Mouse (Mus musculus) heart, adult 8-10 months (tissue): Measurements from ENCODE around the gene Hdac5. TPM values are rescaled to one million over a fixed set of nuclear protein-coding genes. Genes with fewer than 3 reads are reported as not detected.

ENCODE experiments used
- DNase-seq: peaks from one replicate; pipeline ENCODE4 v3.0.0; 2022; ENCODE audit warnings: low spot score
- total RNA-seq, 4 experiments: library from RNA; stranded (reverse); gene quantifications; 2 replicates each; pipeline ENCODE4 v1.2.4; 2022

Gene Hdac5
- 100 to 1,000 TPM; 114 to 136 (median 121) TPM for total RNA-seq

GRCm38 (mm10) chr11:102230006-102230741, at the start of gene Hdac5:
TSS of gene Hdac5 (minus strand) at chr11:102230166.
- DNase-seq, result peak; percentile 99

DNA sequence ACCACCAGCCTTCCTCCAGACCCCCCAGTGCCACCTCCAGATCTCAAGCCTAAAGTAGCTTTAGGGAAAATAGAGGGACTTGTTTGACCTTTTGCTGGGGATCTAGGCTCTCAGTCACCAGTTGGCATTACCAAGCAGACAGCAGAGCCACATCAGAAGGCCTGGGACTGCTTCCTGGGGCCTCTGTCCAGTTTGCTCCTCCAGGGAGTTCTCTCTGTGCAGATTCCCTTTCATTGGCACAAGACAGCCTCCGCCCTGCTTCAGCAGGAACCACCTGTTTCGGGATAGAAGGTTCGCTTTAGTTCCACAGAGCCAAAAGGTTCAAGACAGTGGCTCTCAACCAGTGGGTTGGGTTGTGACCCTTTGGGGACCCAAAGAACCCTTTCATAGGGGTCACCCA, 49.6 kb upstream of the Hdac5 start:
- no peak for DNase-seq

- no peak for DNase-seq
Measured at GRCm38 (mm10) chr11:102277754-102278153, 47.8 kb upstream of the Hdac5 start.

- no peak for DNase-seq
Measured at GRCm38 (mm10) chr11:102276411-102276915, 46.5 kb upstream of the Hdac5 start.

- DNase-seq, result no peak
Measured at GRCm38 (mm10) chr11:102268520-102269244, 38.7 kb upstream of the Hdac5 start, which contains the start of gene Asb16. TSS of gene Asb16 (plus strand) at chr11:102268743.

- peak; percentile 78 for DNase-seq
Measured at GRCm38 (mm10) chr11:102267480-102267879, 37.5 kb upstream of the Hdac5 start.

GRCm38 (mm10) chr11:102266631-102267355, 36.8 kb upstream of the Hdac5 start:
- DNase-seq, result no peak

GRCm38 (mm10) chr11:102265816-102266215, 35.9 kb upstream of the Hdac5 start:
- DNase-seq, result no peak

GRCm38 (mm10) chr11:102263211-102263610, 33.2 kb upstream of the Hdac5 start:
- DNase-seq, result no peak

- DNase-seq, result no peak
Measured at GRCm38 (mm10) chr11:102258521-102258920, 28.6 kb upstream of the Hdac5 start.

DNA sequence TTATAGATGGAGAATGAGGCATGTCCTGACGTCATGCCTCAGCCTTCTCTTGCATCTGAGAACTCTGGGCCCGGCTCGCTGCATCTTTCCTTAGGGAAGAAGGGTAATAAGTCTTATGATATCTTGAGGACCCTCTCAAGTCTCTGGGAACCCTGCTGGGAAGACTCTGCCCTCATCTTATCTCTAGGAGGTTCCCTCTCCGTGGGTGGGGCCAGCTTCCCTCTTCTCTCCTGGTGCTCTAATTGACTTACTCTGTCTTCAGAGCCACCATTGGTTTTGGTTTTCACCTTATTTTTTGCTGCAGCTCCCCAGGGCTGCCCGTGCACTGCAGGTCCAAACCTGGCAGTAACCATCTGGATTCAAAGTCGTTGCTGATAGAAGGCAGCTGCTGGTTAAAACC, 28.1 kb upstream of the Hdac5 start:
- DNase-seq, result no peak

GRCm38 (mm10) chr11:102257514-102257913, 27.5 kb upstream of the Hdac5 start:
- no peak for DNase-seq

GRCm38 (mm10) chr11:102249351-102250090, 19.6 kb upstream of the Hdac5 start:
- DNase-seq, result no peak

DNA sequence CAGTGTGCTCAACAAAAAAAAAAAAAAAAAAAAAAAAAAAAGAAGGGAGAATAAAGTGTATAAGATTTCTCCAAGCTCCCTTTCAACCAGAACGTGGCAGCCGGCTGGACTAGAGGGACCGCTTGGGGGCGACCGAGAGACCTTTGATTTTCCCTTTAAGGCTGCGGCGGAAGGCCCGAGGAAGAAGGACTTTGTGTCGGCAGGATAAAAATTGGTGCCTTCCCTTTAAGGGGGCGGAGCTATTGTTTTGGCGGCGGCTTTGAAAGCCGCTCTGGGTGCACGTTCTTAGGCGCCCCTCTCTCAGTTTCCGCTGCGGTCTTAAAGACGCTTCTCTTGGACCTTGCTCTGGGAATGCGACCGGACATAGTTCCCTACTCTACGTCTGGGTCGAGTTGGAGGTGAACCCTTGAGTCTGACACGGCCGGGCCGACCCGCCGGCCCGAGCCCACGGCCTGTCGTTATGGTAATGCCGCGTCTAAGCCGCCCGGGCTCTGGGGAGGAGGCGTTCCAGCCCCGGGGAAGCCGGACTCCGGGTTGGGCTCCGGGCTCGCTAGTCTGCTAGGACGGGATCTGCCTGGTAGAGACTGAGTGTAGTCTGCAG, 18.8 kb upstream of the Hdac5 start, which contains the start of gene BC030867:
TSS of gene BC030867 (plus strand) at position 253 of the 601 bp plus-strand sequence.
- peak; percentile 94 for DNase-seq

GRCm38 (mm10) chr11:102246871-102247270, 16.9 kb upstream of the Hdac5 start:
- DNase-seq, result no peak

- DNase-seq, result no peak
Measured at GRCm38 (mm10) chr11:102246273-102246635, 16.3 kb upstream of the Hdac5 start.

DNA sequence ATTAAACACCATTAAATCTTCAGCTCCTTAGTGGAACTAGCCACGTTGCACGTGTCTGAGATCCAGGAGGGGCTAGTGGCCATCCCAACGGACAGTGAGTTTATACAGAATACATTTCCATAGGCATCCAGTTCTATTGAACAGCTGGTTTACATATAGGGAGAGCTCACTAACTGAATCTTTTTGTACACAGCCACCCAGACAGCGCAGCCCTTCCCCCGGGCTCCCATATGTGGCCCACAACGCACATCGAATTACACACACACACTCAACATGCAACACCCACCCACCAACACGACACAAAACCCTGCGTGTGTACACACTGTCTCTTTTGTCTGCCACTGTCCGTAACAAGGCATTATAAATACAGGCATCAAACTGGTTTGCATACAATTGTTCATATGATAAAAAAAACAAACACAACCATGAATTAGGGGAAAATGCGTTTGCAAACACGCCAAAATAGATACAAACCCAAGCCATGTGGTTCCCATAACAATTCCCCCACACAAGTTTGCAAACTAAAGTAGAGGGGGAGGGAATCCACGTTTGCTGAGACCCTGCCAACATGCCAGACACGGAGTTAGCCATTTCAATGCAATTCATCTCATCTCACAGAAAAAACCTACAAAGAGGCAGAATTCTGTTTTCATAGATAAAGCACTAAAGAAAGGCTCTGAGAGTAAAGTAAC, 15.8 kb upstream of the Hdac5 start:
- no peak for DNase-seq

- peak; percentile 55 for DNase-seq
Measured at GRCm38 (mm10) chr11:102244926-102245449, 15.0 kb upstream of the Hdac5 start.

- no peak for DNase-seq
Measured at GRCm38 (mm10) chr11:102241874-102242273, 11.9 kb upstream of the Hdac5 start.

DNA sequence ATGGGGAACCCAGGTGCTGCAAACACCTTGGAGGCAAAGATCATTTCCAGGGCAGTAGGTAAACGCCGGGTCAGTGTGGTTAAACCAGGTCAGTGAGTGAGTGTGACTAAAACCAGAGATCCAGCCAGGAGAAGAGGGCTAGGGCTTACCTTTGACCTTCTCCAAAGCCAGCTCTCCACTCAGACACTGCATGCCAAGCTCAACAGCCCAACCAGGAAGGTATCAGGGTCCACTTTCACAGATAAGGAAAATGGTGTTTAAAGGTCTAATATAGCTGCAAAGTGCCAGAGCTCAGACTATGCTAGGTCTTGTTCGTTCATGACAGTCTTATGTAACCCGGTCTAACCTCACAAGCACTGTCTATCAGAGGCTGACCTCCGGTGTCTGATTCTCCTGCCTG, 11.3 kb upstream of the Hdac5 start:
- no peak for DNase-seq
